8 mouse cellular contexts compared by ENCODE assay signal in the genomic region with DNA sequence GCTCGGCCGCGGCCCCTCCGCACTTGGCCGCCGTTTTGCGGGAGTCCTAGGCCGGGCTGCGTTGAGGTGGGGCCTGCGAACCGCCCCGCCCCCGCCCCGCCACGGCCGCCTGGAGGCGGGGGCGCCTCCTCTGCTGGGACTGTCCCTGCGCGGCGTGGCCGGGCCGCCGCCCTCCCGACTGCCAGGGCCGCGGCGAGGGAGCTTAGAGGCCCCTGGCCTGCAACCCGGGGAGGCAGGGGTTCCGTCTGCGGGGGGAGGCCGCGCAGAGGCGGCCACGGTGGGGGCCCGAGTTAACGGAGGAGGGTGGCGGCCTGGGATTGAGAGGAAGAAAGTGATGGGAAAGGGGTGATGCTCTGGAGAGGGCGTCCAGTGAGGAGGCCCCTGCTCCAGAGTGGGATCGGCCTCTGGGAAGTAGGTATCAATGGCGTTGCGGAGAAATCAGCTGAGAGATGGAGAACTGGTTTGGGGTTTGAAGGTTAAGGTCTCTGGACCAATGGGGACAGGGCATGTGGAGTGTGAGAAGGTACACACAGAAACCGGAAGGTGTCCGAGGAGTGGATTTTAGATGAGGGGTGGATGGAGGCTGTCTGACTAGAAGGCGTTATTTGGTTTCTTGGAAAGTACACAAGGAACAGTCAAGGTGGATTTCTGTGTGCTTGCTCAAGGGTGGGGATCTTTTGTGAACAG. TPM values are rescaled to one million over a fixed set of nuclear protein-coding genes. Genes with fewer than 3 reads are reported as not detected.
DNase-seq lines count a peak whose midpoint lies in the region; ATAC-seq and TF ChIP-seq lines count a peak whose summit lies in the region.

No protein-coding gene starts in this region.

- peaks cover 5% of the 10 kb centered on the region; the same call in 1 of the 2 replicates for H3K4me1 ChIP-seq in heart, embryonic 12.5 days (replicated peaks)
- 0 out of 2 replicates have a peak, but pooled peaks cover 1% of the 10 kb centered on the region for H3K4me1 ChIP-seq in cortical plate, adult 2 months (ENCODE audit: control insufficient read depth, insufficient read depth, low read length)
- H3K4me1 ChIP-seq in hindbrain, embryonic 15.5 days (replicated peaks) = peaks cover 26% of the 10 kb centered on the region

- H3K4me2 ChIP-seq in heart, embryonic 12.5 days = peak overlapping the region; percentile 80
- peak overlapping the region; percentile 70 for H3K4me2 ChIP-seq in hindbrain, embryonic 15.5 days

- TF ChIP-seq POLR2A in cortical plate, adult 2 months (IDR thresholded peaks at IDR 0.05; ENCODE audit: extremely low read depth, insufficient read depth, low read length) = no peak

- TF ChIP-seq CTCF in cortical plate, adult 2 months (IDR thresholded peaks at IDR 0.05; ENCODE audit: extremely low read depth, insufficient read depth, low read length) = no peak

- DNase-seq in heart, postnatal 14 days = no peak
- peak; percentile 66 for DNase-seq in CD4-positive, CD25-positive, alpha-beta regulatory T cell, adult 2 months (ENCODE audit: low read depth, low spot score)
- DNase-seq in lung, postnatal 36 days = peak; percentile 44
- DNase-seq in telencephalon, adult 2 months (ENCODE audit: low read depth, low spot score) = peak; percentile 8
- no peak for DNase-seq in right cerebral cortex, postnatal 25 days

- peak overlapping the region; percentile 79 for H3K4me3 ChIP-seq in heart, embryonic 12.5 days
- peak overlapping the region; percentile 54 for H3K4me3 ChIP-seq in cortical plate, adult 2 months (ENCODE audit: insufficient read depth, low read length)
- H3K4me3 ChIP-seq in hindbrain, embryonic 15.5 days = peak overlapping the region; percentile 93

- peak overlapping the region; percentile 83 for H3K9ac ChIP-seq in heart, embryonic 12.5 days
- H3K9ac ChIP-seq in hindbrain, embryonic 15.5 days = peak overlapping the region; percentile 96

- intact Hi-C loops in heart, postnatal 14 days (cut with DNase I) = loop anchor here (10.0 kb wide), 1 partner anchor 139 kb away; no protein-coding TSS in a partner anchor

- H3K27ac ChIP-seq in heart, embryonic 12.5 days (ENCODE audit: poor library complexity, severe bottlenecking) = peak overlapping the region; percentile 92
- peak overlapping the region; percentile 95 for H3K27ac ChIP-seq in cortical plate, adult 2 months (ENCODE audit: insufficient read depth, low read length)
- peak overlapping the region; percentile 95 for H3K27ac ChIP-seq in hindbrain, embryonic 15.5 days (replicated peaks)

- H3K9me3 ChIP-seq in heart, embryonic 12.5 days (replicated peaks) = no peaks in the 10 kb centered on the region
- no peaks in the 10 kb centered on the region for H3K9me3 ChIP-seq in hindbrain, embryonic 15.5 days

- H3K27me3 ChIP-seq in heart, embryonic 12.5 days (replicated peaks) = no peaks in the 10 kb centered on the region
- no peaks in the 10 kb centered on the region for H3K27me3 ChIP-seq in hindbrain, embryonic 15.5 days

- no peaks in the 10 kb centered on the region for H3K36me3 ChIP-seq in heart, embryonic 12.5 days
- no peaks in the 10 kb centered on the region for H3K36me3 ChIP-seq in hindbrain, embryonic 15.5 days

- WGBS in heart, embryonic 12.5 days = under 1% methylated on average over 45 of the region's 45 CpGs
- WGBS in hindbrain, embryonic 15.5 days = under 1% methylated on average over 24 of the region's 45 CpGs

- peak; percentile 85 for ATAC-seq in heart, embryonic 12.5 days (ENCODE audit: insufficient number of reproducible peaks, low FRiP score)
- peak; percentile 75; the same call in 1 of the 2 replicates for ATAC-seq in hindbrain, embryonic 15.5 days (ENCODE audit: low FRiP score, low read depth)

RNA-seq across cellular contexts. Expression of gene Far1, which starts 0.5 kb away (rescaled TPM):
- polyA plus RNA-seq in heart, embryonic 12.5 days (2016; fragmentation: Nextera tagmentation; extraction: Ambion mirVana) = 71.7 TPM in 2 replicates
- 10 to 100 TPM; 29.3 to 32.8 TPM for total RNA-seq in heart, postnatal 14 days (2021)
- 81.4 and 83.4 TPM in 2 replicates for polyA plus RNA-seq in cortical plate, adult 2 months (2012; rRNA removed)
- polyA plus RNA-seq in hindbrain, embryonic 15.5 days (2015; fragmentation: Nextera tagmentation; extraction: Ambion mirVana) = 58.2 and 62.0 TPM in 2 replicates

Comparison
In these comparisons a context has a peak if more than half of its experiments do, and no peak if none do; other contexts are left out.
1. DNase-seq: peak in CD4-positive, CD25-positive, alpha-beta regulatory T cell, adult 2 months (single experiment), lung, postnatal 36 days (single experiment) and telencephalon, adult 2 months (single experiment); none in heart, postnatal 14 days (0 of 2) and right cerebral cortex, postnatal 25 days (single experiment).
2. Peak in every context shown above with its lines, with median percentiles within 50 percentile points of each other: H3K27ac ChIP-seq and H3K4me3 ChIP-seq.